Mouse (Mus musculus) ES-Bruce4 (cell line): ENCODE measurements at regions not wholly inside any gene's neighbourhood (a gene's known extent, or its start where the extent isn't known, plus 50 kb on each side); places are given as distances from the start of the nearest gene placed in this dataset.

Experiments used
- CTCF ChIP-seq: IDR thresholded peaks from one replicate; pipeline ENCODE4 v1.8.1; 2011; ENCODE audit warnings: low read depth, low read length
- EP300 ChIP-seq: IDR thresholded peaks from 2 replicates; pipeline ENCODE4 v1.6.1; 2011; ENCODE audit warnings: low read depth, low read length; ENCODE audit not compliant: insufficient read depth
- POLR2A ChIP-seq: IDR thresholded peaks from one replicate; pipeline ENCODE4 v1.8.1; 2011; ENCODE audit warnings: low read length; ENCODE audit not compliant: insufficient read depth

GRCm38 (mm10) chr1:41815021-41815420 is 880.5 kb upstream of the Pou3f3 start:
- TF ChIP-seq CTCF (no peak), EP300 (no peak), POLR2A (no peak)
